Mouse (Mus musculus): ENCODE results near the gene Cyb5d2. TPM values are rescaled to one million over a fixed set of nuclear protein-coding genes. Genes with fewer than 3 reads are reported as not detected.

Gene Cyb5d2
- polyA plus RNA-seq (2012; rRNA removed): 9.9 and 11.5 TPM in 2 replicates

DNA sequence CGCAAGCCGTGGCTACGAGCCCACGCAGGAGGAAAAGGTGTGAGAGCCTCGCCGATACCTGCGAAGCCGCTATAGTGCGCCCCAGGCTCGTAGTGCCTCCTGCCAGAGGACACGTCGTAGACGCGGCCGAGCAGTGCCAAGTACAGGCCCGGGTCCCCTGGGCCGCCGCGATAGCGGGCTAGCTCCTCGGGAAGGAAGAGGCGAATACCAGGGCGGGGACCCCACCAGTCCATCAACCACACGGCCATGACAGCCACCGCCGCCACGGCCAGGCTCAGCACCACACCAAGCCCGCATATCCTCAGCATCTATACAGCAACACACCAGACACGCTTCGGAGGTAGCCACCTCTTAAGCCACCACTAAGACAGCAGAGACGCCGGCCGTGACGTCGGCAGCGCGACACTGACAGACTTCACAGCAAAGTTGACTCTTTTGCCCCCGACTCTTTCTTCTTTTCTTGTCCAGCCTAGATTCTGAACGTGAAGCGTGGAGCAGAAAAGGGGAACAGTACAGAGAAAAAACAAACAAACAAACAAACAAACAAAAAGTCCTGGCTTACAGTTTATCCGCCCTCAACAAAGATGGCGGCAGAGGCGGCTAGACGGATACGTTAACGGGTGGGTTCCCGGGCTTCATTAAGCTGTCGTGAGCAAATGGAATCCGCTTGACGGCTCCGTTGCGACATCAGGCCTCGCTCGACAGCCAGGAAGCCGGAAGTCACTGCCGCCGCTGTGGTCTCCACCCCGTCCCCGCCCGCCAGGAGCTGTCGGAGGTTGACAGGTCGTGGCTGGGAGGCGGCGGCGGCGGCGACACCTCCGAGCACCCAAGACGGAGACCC, at the start of gene Cyb5d2, which contains the start of gene Zzef1:
Gene Cyb5d2, minus strand, starts transcription at position 688 of the 841 bp plus-strand sequence.
Gene Zzef1, plus strand, starts transcription at position 772 of the 841 bp plus-strand sequence.
- DNase-seq: peak; percentile 99
- Histone ChIP-seq H3K36me3 (ENCODE audit: control insufficient read depth, insufficient read depth, low read length) (no peaks in the 10 kb centered on the region), H3K4me1 (ENCODE audit: control insufficient read depth, insufficient read depth, low read length) (peaks cover 6% of the 10 kb centered on the region; the same call in 1 of the 2 replicates), H3K27ac (ENCODE audit: insufficient read depth, low read depth, low read length) (peak within 1 kb of the TSS; percentile 71), H3K4me3 (ENCODE audit: insufficient read depth, low read depth, low read length) (peak within 1 kb of the TSS; percentile 90), H3K27me3 (replicated peaks; ENCODE audit: control insufficient read depth, insufficient read depth, low read length) (no peaks in the 10 kb centered on the region)
- TF ChIP-seq POLR2A (IDR thresholded peaks at IDR 0.05; ENCODE audit: low read depth, low read length) (no peak), CTCF (conservative IDR thresholded peaks at IDR 0.05; ENCODE audit: insufficient read depth, insufficient read length, low read depth, low read length) (no peak)
- under 1% methylated on average over 69 of the region's 69 CpGs for WGBS

- no peaks in the 10 kb centered on the region for H3K4me1 ChIP-seq (ENCODE audit: control insufficient read depth, insufficient read depth, low read length)
These were observed 49.6 kb upstream of the Cyb5d2 start for GRCm38 (mm10) chr11:72845526-72845925.

GRCm38 (mm10) chr11:72843576-72843975, 47.6 kb upstream of the Cyb5d2 start:
- no peak overlapping the region for H3K4me3 ChIP-seq (ENCODE audit: insufficient read depth, low read depth, low read length)

More at GRCm38 (mm10) chr11:72845526-72845925, 49.6 kb upstream of the Cyb5d2 start:
- no peak for DNase-seq
- peaks cover 12% of the 10 kb centered on the region for H3K36me3 ChIP-seq (ENCODE audit: control insufficient read depth, insufficient read depth, low read length)
- no peak for TF ChIP-seq CTCF (conservative IDR thresholded peaks at IDR 0.05; ENCODE audit: insufficient read depth, insufficient read length, low read depth, low read length)
- no peak overlapping the region for H3K4me3 ChIP-seq (ENCODE audit: insufficient read depth, low read depth, low read length)
- 92% methylated on average over 2 of the region's 2 CpGs for WGBS
- no peak overlapping the region for H3K27ac ChIP-seq (ENCODE audit: insufficient read depth, low read depth, low read length)
- H3K27me3 ChIP-seq (replicated peaks; ENCODE audit: control insufficient read depth, insufficient read depth, low read length): no peaks in the 10 kb centered on the region

GRCm38 (mm10) chr11:72842731-72843130, 46.8 kb upstream of the Cyb5d2 start:
- Histone ChIP-seq H3K36me3 (ENCODE audit: control insufficient read depth, insufficient read depth, low read length) (peaks cover 6% of the 10 kb centered on the region), H3K4me3 (ENCODE audit: insufficient read depth, low read depth, low read length) (no peak overlapping the region), H3K27me3 (replicated peaks; ENCODE audit: control insufficient read depth, insufficient read depth, low read length) (no peaks in the 10 kb centered on the region), H3K27ac (ENCODE audit: insufficient read depth, low read depth, low read length) (no peak overlapping the region), H3K4me1 (ENCODE audit: control insufficient read depth, insufficient read depth, low read length) (no peaks in the 10 kb centered on the region)
- no peak for DNase-seq
- no peak for TF ChIP-seq CTCF (conservative IDR thresholded peaks at IDR 0.05; ENCODE audit: insufficient read depth, insufficient read length, low read depth, low read length)
- TF ChIP-seq POLR2A (IDR thresholded peaks at IDR 0.05; ENCODE audit: low read depth, low read length): no peak
- 83% methylated on average over 3 of the region's 3 CpGs for WGBS

More at GRCm38 (mm10) chr11:72843576-72843975, 47.6 kb upstream of the Cyb5d2 start:
- no peak for DNase-seq
- no peaks in the 10 kb centered on the region for H3K27me3 ChIP-seq (replicated peaks; ENCODE audit: control insufficient read depth, insufficient read depth, low read length)
- no peaks in the 10 kb centered on the region for H3K4me1 ChIP-seq (ENCODE audit: control insufficient read depth, insufficient read depth, low read length)
- no peak overlapping the region for H3K27ac ChIP-seq (ENCODE audit: insufficient read depth, low read depth, low read length)
- TF ChIP-seq POLR2A (IDR thresholded peaks at IDR 0.05; ENCODE audit: low read depth, low read length) (no peak), CTCF (conservative IDR thresholded peaks at IDR 0.05; ENCODE audit: insufficient read depth, insufficient read length, low read depth, low read length) (no peak)
- H3K36me3 ChIP-seq (ENCODE audit: control insufficient read depth, insufficient read depth, low read length): peaks cover 8% of the 10 kb centered on the region

DNA sequence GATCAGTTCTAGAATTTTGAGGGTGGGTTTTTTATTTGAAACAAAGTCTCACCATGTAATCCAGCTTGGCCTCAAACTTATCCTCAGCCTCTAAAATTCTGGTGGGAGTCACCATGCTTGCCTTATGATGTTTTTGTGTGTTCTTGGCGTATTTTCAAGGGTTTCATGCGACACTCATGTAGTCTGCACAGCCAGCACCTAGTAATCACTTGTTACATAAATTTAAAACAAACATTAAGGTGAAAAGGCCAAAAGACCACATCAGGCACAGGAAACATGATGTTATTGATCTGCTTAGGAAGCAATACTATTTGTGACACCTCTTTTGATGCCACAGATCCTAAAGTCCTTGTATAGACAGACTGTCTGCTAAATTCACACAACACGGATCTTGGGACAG, 33.9 kb upstream of the Cyb5d2 start:
- DNase-seq: no peak
- Histone ChIP-seq H3K27me3 (replicated peaks; ENCODE audit: control insufficient read depth, insufficient read depth, low read length) (no peaks in the 10 kb centered on the region), H3K4me3 (ENCODE audit: insufficient read depth, low read depth, low read length) (no peak overlapping the region), H3K4me1 (ENCODE audit: control insufficient read depth, insufficient read depth, low read length) (no peaks in the 10 kb centered on the region), H3K27ac (ENCODE audit: insufficient read depth, low read depth, low read length) (no peak overlapping the region), H3K36me3 (ENCODE audit: control insufficient read depth, insufficient read depth, low read length) (peaks cover 10% of the 10 kb centered on the region)
- TF ChIP-seq POLR2A (IDR thresholded peaks at IDR 0.05; ENCODE audit: low read depth, low read length) (no peak), CTCF (conservative IDR thresholded peaks at IDR 0.05; ENCODE audit: insufficient read depth, insufficient read length, low read depth, low read length) (no peak)
- 90% methylated on average over 3 of the region's 3 CpGs for WGBS

- no peak overlapping the region for H3K27ac ChIP-seq (ENCODE audit: insufficient read depth, low read depth, low read length)
- H3K4me1 ChIP-seq (ENCODE audit: control insufficient read depth, insufficient read depth, low read length): no peaks in the 10 kb centered on the region
- TF ChIP-seq CTCF (conservative IDR thresholded peaks at IDR 0.05; ENCODE audit: insufficient read depth, insufficient read length, low read depth, low read length) (no peak), POLR2A (IDR thresholded peaks at IDR 0.05; ENCODE audit: low read depth, low read length) (no peak)
- DNase-seq: no peak
- no peaks in the 10 kb centered on the region for H3K27me3 ChIP-seq (replicated peaks; ENCODE audit: control insufficient read depth, insufficient read depth, low read length)
- H3K4me3 ChIP-seq (ENCODE audit: insufficient read depth, low read depth, low read length): no peak overlapping the region
- H3K36me3 ChIP-seq (ENCODE audit: control insufficient read depth, insufficient read depth, low read length): peaks cover 5% of the 10 kb centered on the region
- 88% methylated on average over 7 of the region's 7 CpGs for WGBS
These were observed 25.1 kb upstream of the Cyb5d2 start for GRCm38 (mm10) chr11:72821041-72821440.

- no peak for DNase-seq
- Histone ChIP-seq H3K27ac (ENCODE audit: insufficient read depth, low read depth, low read length) (no peak overlapping the region), H3K36me3 (ENCODE audit: control insufficient read depth, insufficient read depth, low read length) (peaks cover 3% of the 10 kb centered on the region; the same call in 1 of the 2 replicates), H3K27me3 (replicated peaks; ENCODE audit: control insufficient read depth, insufficient read depth, low read length) (no peaks in the 10 kb centered on the region), H3K4me3 (ENCODE audit: insufficient read depth, low read depth, low read length) (no peak overlapping the region), H3K4me1 (ENCODE audit: control insufficient read depth, insufficient read depth, low read length) (no peaks in the 10 kb centered on the region)
- no peak for TF ChIP-seq CTCF (conservative IDR thresholded peaks at IDR 0.05; ENCODE audit: insufficient read depth, insufficient read length, low read depth, low read length)
- TF ChIP-seq POLR2A (IDR thresholded peaks at IDR 0.05; ENCODE audit: low read depth, low read length): no peak
- WGBS: 77% methylated on average over 7 of the region's 7 CpGs
These were observed 22.1 kb upstream of the Cyb5d2 start for GRCm38 (mm10) chr11:72818067-72818466.
